Mouse (Mus musculus): ENCODE data around the gene Cyb5r2. TPM values are rescaled to one million over a fixed set of nuclear protein-coding genes. Genes with fewer than 3 reads are reported as not detected.

Gene Cyb5r2
- 0.42 and 0.46 TPM in 2 replicates for polyA plus RNA-seq (2015; fragmentation: Nextera tagmentation; extraction: Ambion mirVana)

DNA sequence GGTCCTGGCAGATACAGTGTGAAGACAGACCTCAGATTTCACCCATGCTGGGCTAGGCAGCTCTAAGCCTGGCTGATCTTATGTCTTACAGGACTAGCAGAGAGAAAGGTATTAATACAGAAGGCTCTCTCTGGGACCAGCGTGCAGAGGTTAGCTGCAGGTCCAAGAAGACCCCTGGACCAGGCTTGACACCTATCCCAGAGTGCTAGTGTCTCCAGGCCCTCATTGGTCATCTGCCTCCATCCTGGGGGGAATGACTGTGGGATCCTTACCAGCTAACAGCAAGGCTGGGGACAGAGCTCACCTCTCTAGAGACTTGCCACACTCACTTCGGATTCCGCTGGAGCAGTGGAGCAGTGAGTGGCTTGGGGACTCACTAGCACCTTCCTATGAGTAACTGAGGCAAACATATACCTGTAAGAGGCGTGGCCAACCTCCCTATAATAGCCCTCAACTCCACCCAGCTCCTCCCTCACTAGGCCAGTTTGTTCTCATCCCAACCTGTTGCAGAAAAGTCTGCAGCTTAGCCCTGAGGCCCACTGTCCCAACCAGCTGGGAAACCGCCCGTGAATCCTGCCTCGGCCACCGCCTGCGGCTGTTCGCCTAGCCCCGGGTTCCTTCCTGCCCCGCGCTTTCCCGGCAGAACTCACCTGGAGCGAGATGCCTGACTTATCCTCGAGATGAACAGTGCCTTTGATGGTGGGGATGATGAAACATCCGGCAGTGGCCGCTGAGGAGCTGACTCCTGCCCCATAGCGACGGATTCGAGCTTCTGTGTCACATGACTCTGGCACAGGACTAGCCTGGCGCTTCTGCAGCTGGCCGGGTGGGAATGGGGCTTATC, at the start of gene Cyb5r2:
Gene Cyb5r2 (minus strand): TSS at position 725 of the 844 bp plus-strand sequence.
- no peaks in the 10 kb centered on the region for H3K27me3 ChIP-seq
- H3K4me3 ChIP-seq: peak within 1 kb of the TSS; percentile 26
- H3K4me2 ChIP-seq: peak within 1 kb of the TSS; percentile 51
- H3K4me1 ChIP-seq: peaks cover 5% of the 10 kb centered on the region
- no peak within 1 kb of the TSS for H3K27ac ChIP-seq
- no peak within 1 kb of the TSS for H3K9ac ChIP-seq
- no peaks in the 10 kb centered on the region for H3K9me3 ChIP-seq
- H3K36me3 ChIP-seq: no peaks in the 10 kb centered on the region
- ATAC-seq (ENCODE audit: insufficient number of reproducible peaks, low FRiP score, low TSS enrichment, low read depth): no peak
- 9% methylated on average over 23 of the region's 23 CpGs for WGBS

DNA sequence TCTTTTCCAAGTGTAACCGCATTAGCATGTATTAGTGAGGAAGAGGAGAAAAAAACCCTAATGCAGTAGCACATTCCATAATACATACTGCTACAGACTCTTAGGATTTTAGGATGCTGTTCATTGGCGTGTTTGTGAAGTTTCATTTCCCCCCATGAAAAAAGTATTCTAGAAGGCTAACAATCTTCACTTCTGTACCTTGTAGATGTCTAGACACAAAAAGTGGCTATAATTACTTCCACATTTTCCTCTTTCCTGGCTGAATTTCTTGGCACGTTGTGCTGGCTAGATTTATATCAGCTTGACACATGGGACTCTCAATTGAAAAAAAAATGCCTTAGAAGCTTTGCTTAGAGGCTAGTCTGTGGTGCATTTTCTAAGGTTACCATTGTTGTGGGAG, 44.3 kb upstream of the Cyb5r2 start:
- Histone ChIP-seq H3K4me1 (peaks cover 2% of the 10 kb centered on the region; the same call in 1 of the 2 replicates), H3K9me3 (no peaks in the 10 kb centered on the region), H3K4me3 (no peak overlapping the region), H3K36me3 (no peaks in the 10 kb centered on the region), H3K27me3 (no peaks in the 10 kb centered on the region), H3K27ac (peak overlapping the region; percentile 35; the same call in 1 of the 2 replicates), H3K4me2 (no peak overlapping the region), H3K9ac (no peak overlapping the region)
- no peak for ATAC-seq (ENCODE audit: insufficient number of reproducible peaks, low FRiP score, low TSS enrichment, low read depth)
- WGBS: 33% methylated on average over 3 of the region's 3 CpGs

DNA sequence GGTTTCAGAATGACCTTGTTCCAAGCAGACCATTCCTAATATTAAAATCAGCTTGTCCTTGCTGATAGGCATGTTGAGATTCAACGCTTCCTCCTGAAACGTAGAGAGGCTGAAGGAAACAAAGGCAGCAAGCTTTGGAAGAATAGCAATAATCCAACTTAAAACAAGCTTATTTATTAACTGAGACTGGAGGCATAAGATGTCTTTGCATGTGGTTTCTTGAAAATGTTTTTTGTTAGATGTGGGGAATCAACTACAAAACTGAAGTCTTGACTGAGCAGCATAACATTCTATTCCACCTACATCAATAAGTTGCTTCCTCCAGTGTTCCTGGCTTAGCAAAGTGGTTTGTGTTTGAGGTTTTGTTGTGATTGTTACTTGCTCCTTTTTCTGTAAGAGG, 43.3 kb upstream of the Cyb5r2 start, which contains the start of gene Ovch2:
Gene Ovch2 (minus strand): TSS at position 101 of the 400 bp plus-strand sequence.
- H3K27ac ChIP-seq: peak within 1 kb of the TSS; percentile 35; the same call in 1 of the 2 replicates
- 87% methylated on average over 2 of the region's 2 CpGs for WGBS
- H3K9me3 ChIP-seq: no peaks in the 10 kb centered on the region
- no peak within 1 kb of the TSS for H3K4me3 ChIP-seq
- no peaks in the 10 kb centered on the region for H3K36me3 ChIP-seq
- H3K4me1 ChIP-seq: peaks cover 2% of the 10 kb centered on the region; the same call in 1 of the 2 replicates
- H3K4me2 ChIP-seq: no peak within 1 kb of the TSS
- no peaks in the 10 kb centered on the region for H3K27me3 ChIP-seq
- H3K9ac ChIP-seq: no peak within 1 kb of the TSS
- ATAC-seq (ENCODE audit: insufficient number of reproducible peaks, low FRiP score, low TSS enrichment, low read depth): no peak

DNA sequence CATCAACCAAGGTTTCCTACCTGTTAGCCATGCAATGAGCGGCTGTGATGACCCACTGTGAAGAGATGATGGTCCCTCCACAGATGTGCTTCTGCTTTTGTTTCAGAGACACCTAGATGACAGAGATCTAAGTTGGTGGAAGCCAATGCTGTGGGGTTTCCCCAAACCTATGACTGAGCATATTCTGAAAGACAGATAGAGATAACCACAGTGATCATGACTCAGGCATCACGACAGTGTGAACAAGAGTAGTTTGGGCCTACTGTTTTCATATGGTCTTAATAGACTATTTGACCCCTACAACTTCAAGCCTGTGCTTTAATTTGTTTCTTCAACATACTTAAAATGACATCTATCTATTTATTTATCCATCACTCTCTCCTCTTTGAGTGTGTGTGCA, 38.7 kb upstream of the Cyb5r2 start:
- no peak for ATAC-seq (ENCODE audit: insufficient number of reproducible peaks, low FRiP score, low TSS enrichment, low read depth)
- H3K9me3 ChIP-seq: no peaks in the 10 kb centered on the region
- 83% methylated on average over 2 of the region's 2 CpGs for WGBS
- no peak overlapping the region for H3K4me3 ChIP-seq
- no peak overlapping the region for H3K27ac ChIP-seq
- H3K4me1 ChIP-seq: no peaks in the 10 kb centered on the region
- H3K9ac ChIP-seq: no peak overlapping the region
- no peaks in the 10 kb centered on the region for H3K27me3 ChIP-seq
- H3K4me2 ChIP-seq: no peak overlapping the region
- no peaks in the 10 kb centered on the region for H3K36me3 ChIP-seq

DNA sequence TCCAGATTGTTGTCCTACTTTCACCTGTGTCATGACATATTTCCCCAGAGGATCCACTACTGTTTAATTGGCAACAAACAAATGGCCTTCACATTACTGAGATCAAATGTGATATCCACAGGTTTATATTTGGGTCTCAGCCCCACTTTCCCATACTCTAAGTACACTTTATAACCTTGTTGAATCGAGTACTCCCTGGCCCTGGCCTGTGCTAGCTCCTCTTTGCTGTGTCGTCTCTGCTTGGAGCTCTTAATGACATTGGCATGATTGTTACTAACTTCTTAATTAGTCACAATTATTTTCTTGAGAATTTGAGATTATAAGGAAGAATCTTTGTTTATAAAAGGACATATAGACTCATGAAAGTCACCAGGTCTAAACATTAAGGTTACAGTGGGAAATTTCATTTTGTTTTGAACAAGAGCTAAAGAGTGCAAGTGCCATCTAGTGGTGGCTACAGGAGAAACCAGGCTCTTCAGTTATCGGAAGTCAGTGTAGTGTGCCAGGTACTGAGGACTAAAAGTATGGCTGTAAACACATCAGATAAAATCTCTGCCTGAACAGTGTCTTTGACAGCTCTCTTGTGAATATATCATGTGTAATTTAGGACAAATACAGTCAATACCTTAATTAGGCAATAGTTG, 30.3 kb upstream of the Cyb5r2 start:
- Histone ChIP-seq H3K27ac (no peak overlapping the region), H3K36me3 (no peaks in the 10 kb centered on the region), H3K27me3 (no peaks in the 10 kb centered on the region), H3K4me1 (no peaks in the 10 kb centered on the region), H3K4me3 (no peak overlapping the region), H3K9ac (no peak overlapping the region), H3K4me2 (no peak overlapping the region), H3K9me3 (no peaks in the 10 kb centered on the region)
- WGBS: 60% methylated on average over 3 of the region's 3 CpGs
- no peak for ATAC-seq (ENCODE audit: insufficient number of reproducible peaks, low FRiP score, low TSS enrichment, low read depth)

DNA sequence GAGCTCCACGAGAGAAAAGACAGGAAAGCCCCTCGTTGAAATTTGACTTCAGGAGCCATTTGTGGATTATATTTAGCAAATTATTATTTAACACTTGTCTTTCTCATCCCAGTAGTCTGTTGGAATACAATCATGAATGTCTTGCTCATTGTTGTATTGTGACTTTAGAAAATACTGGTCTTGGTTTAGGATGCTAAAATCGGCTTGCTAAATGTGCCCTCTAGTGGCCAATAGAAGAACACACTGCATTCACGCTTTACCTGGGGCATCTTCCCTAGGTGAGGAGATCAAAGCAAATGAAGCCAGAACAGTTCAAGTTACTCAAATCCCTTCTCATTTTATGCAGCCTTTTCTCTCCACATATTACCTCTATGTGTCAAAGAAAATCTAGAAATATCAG, 21.8 kb upstream of the Cyb5r2 start:
- no peak overlapping the region for H3K4me3 ChIP-seq
- ATAC-seq (ENCODE audit: insufficient number of reproducible peaks, low FRiP score, low TSS enrichment, low read depth): no peak
- whole genome bisulfite sequencing: 39% methylated on average over 4 of the region's 4 CpGs

DNA sequence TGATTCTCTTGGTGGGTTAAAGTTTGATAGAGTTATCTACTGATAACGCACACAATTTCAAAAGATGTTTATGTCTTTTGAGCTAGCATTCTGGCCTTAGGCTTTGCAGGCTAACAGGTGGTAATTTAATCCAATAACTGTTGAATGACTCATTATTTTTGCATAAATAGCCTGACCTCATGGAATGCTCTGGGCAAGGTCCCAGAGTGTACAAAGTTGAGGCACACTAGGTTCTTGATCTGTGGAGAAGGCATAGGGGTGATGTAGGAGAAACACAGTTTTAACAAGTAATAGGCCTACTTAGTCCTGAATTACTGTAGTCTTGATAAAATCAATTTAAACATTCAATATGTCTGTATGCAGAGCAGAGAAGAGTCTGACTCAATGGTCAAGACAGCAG, 20.4 kb upstream of the Cyb5r2 start:
- H3K4me3 ChIP-seq: no peak overlapping the region
- no peaks in the 10 kb centered on the region for H3K36me3 ChIP-seq
- no peak for ATAC-seq (ENCODE audit: insufficient number of reproducible peaks, low FRiP score, low TSS enrichment, low read depth)
- no peaks in the 10 kb centered on the region for H3K27me3 ChIP-seq
- no peak overlapping the region for H3K9ac ChIP-seq
- H3K4me2 ChIP-seq: no peak overlapping the region
- no peaks in the 10 kb centered on the region for H3K9me3 ChIP-seq
- H3K27ac ChIP-seq: no peak overlapping the region
- 78% methylated on average over 1 of the region's 1 CpGs for WGBS
- H3K4me1 ChIP-seq: no peaks in the 10 kb centered on the region

More for the DNA sequence above, 21.8 kb upstream of the Cyb5r2 start:
- Histone ChIP-seq H3K9me3 (no peaks in the 10 kb centered on the region), H3K4me2 (no peak overlapping the region), H3K4me1 (no peaks in the 10 kb centered on the region), H3K27me3 (no peaks in the 10 kb centered on the region), H3K27ac (no peak overlapping the region), H3K9ac (no peak overlapping the region), H3K36me3 (no peaks in the 10 kb centered on the region)

DNA sequence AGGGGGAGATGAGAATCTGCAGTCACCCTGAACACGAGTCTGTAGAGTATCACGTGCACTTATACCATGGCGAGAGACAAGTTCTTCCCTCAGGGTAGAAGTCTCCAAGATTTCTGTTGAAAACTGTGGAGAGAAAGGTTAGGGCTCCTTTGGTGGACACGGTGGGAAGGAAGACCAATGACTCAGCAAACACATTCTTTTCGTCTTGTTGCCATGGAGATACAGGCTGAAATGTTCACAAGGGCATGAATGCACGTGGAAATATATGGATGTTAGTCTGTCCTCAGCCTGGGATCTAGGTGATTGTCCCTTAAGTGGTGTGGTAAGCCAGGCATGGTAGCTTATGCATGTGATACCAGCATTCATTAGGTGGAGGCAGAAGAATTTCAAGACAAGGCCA, 13.0 kb upstream of the Cyb5r2 start:
- Histone ChIP-seq H3K9ac (no peak overlapping the region), H3K4me1 (no peaks in the 10 kb centered on the region), H3K36me3 (no peaks in the 10 kb centered on the region), H3K4me3 (no peak overlapping the region), H3K27ac (no peak overlapping the region), H3K4me2 (no peak overlapping the region), H3K9me3 (no peaks in the 10 kb centered on the region), H3K27me3 (no peaks in the 10 kb centered on the region)
- no peak for ATAC-seq (ENCODE audit: insufficient number of reproducible peaks, low FRiP score, low TSS enrichment, low read depth)
- 66% methylated on average over 6 of the region's 6 CpGs for WGBS

DNA sequence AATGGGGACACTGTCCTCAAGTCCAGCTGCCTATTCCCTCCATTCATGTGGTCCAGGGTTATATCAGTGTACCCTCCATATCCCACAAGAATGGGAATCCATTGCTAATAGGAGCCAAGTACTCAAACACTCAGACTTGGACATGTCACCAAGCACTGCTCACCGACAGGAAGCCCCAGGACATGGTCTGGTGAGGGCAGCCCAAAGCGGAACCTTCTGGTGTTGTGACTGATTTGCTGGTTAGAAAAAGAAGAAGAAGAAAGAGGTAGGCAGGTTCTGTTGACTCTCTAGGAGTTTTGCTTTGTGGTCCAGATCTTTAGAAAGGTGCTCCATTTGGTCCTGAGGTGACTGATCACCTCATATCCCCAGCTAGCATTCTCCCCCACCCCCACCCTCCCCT, 1.1 kb downstream of the Cyb5r2 start:
- no peak overlapping the region for H3K4me2 ChIP-seq
- H3K9me3 ChIP-seq: no peaks in the 10 kb centered on the region
- H3K4me1 ChIP-seq: peaks cover 5% of the 10 kb centered on the region
- no peak overlapping the region for H3K27ac ChIP-seq
- no peak for ATAC-seq (ENCODE audit: insufficient number of reproducible peaks, low FRiP score, low TSS enrichment, low read depth)
- no peak overlapping the region for H3K9ac ChIP-seq
- no peaks in the 10 kb centered on the region for H3K27me3 ChIP-seq
- no peak overlapping the region for H3K4me3 ChIP-seq
- WGBS: 80% methylated on average over 2 of the region's 2 CpGs
- no peaks in the 10 kb centered on the region for H3K36me3 ChIP-seq

DNA sequence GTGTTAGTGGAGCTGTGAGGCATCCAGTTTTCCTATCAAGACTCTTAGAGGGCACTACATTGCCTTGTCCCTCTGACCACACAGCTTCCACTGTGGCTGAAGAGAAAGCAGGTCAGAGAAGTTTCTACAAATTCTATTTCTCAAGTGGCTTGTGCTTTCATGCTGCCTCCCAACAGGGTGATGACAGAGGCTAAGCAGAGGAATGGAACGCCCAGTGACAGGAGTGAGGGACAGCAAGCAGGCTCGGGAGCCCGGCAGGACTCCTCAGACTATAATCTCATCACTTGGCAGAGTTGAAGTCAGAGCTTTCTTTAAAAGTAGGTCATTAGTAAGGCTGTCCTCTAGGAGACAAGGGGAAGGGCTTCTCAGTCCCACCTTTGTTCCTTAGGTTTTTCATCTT, 1.9 kb downstream of the Cyb5r2 start:
- no peak overlapping the region for H3K4me2 ChIP-seq
- no peaks in the 10 kb centered on the region for H3K36me3 ChIP-seq
- H3K4me3 ChIP-seq: no peak overlapping the region
- ATAC-seq (ENCODE audit: insufficient number of reproducible peaks, low FRiP score, low TSS enrichment, low read depth): no peak
- H3K4me1 ChIP-seq: peaks cover 5% of the 10 kb centered on the region
- H3K27ac ChIP-seq: no peak overlapping the region
- H3K9ac ChIP-seq: no peak overlapping the region
- no peaks in the 10 kb centered on the region for H3K9me3 ChIP-seq
- 79% methylated on average over 3 of the region's 3 CpGs for WGBS
- H3K27me3 ChIP-seq: no peaks in the 10 kb centered on the region

DNA sequence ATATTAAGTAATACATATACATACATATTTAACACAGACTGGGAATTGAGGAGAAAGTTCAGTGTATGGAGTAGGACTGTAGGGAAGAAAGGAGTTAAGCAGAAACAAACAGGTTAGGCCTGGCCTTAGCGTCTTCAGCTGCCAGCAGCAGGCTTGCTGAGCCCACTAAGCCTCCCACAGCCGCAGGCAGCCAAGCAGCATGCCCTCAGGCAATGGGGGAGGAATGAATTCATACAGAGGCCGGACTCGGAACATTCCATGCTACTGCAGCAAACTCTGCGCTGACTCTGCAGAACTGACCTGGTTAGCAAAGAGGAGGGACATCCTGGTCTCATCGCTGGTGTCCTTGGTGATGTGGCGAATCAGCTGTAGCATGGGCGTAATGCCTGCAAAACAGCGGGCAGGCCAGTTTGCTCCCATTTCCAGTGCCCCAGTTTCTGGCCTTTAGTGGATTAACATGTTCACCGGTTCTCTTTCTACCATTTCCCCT, 5.8 kb downstream of the Cyb5r2 start:
- H3K4me3 ChIP-seq: no peak overlapping the region
- H3K27ac ChIP-seq: no peak overlapping the region
- no peak overlapping the region for H3K4me2 ChIP-seq

DNA sequence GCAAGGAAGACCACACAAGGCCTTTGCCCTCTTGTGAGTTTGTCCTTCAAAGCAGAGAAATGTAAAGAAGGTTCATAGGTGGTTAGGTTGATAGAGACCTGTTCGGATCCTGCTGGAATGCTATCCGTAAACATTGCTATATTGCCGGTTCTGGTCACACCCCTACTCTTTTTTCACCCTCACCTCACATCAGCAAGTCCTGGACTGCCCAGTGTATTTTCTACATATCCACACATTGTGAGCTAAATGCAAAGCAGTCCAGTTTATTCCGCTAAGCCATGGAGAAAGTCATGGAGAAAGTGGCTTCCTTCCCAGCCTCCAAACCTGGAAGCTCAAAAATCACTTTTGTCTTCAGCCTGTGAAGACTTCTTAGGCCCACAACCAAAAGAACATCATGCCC, 8.1 kb downstream of the Cyb5r2 start:
- Histone ChIP-seq H3K4me1 (no peaks in the 10 kb centered on the region), H3K9me3 (no peaks in the 10 kb centered on the region), H3K4me2 (no peak overlapping the region), H3K4me3 (no peak overlapping the region), H3K27ac (no peak overlapping the region), H3K27me3 (no peaks in the 10 kb centered on the region), H3K36me3 (peaks cover 8% of the 10 kb centered on the region), H3K9ac (no peak overlapping the region)
- 90% methylated on average over 4 of the region's 4 CpGs for WGBS
- no peak for ATAC-seq (ENCODE audit: insufficient number of reproducible peaks, low FRiP score, low TSS enrichment, low read depth)

More for the DNA sequence above, 5.8 kb downstream of the Cyb5r2 start:
- no peaks in the 10 kb centered on the region for H3K36me3 ChIP-seq
- no peaks in the 10 kb centered on the region for H3K27me3 ChIP-seq
- no peak overlapping the region for H3K9ac ChIP-seq
- no peaks in the 10 kb centered on the region for H3K4me1 ChIP-seq
- ATAC-seq (ENCODE audit: insufficient number of reproducible peaks, low FRiP score, low TSS enrichment, low read depth): no peak
- 66% methylated on average over 10 of the region's 10 CpGs for WGBS
- no peaks in the 10 kb centered on the region for H3K9me3 ChIP-seq
